Mouse (Mus musculus): Measurements from ENCODE around the gene Orm2. TPM values are rescaled to one million over a fixed set of nuclear protein-coding genes. Genes with fewer than 3 reads are reported as not detected.

The Orm2 gene
- polyA plus RNA-seq, 1 experiment from 2014 or later: not detected

DNA sequence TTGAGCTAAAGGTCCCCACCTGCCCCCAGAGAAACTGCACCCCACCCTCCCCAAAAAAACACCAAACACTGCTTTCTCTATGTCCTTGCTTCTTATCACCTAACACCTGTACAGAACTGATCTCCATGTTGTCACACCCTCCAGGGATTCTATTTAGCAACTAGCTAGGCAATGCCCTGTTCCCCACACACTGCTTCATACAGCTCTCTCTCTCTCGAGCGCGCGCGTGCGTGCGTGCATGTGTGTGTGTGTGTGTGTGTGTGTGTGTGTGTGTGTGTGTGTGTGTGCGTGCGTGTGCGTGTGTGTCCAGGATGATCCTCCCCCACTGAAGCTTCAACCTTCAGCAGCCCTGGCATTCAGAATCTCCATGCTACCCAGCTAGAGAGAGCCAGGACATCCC lies 39.8 kb downstream of the Orm2 start:
- peaks cover 67% of the 10 kb centered on the region for H3K4me1 ChIP-seq
- H3K36me3 ChIP-seq (replicated peaks): peaks cover 9% of the 10 kb centered on the region
- no peak for DNase-seq (ENCODE audit: extremely low spot score, low spot score)
- peak overlapping the region; percentile 89 for H3K27ac ChIP-seq
- peak overlapping the region; percentile 43; the same call in 1 of the 2 replicates for H3K4me3 ChIP-seq
- no peaks in the 10 kb centered on the region for H3K27me3 ChIP-seq (ENCODE audit: poor library complexity, severe bottlenecking)
- H3K9me3 ChIP-seq: no peaks in the 10 kb centered on the region
- 92% methylated on average over 10 of the region's 10 CpGs for WGBS

DNA sequence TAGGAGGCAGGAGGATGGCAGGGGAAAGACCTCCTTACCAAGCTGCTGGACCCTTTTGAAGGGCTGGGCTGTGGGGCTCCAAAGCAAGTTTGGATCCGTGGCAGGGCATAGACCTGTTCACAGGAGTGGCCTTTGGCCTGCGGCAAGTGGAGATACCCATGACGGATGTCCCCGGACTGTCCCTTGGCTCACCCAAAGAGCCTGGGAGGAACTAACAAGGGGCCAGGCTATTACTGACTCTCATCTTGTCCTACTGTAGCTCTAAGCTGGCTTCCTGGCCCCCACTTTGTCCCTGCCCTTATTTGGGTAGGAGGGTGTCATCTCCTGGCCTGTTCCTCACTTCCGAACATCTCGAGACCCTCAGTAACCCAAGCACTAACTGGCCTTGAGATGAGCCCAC lies 40.3 kb downstream of the Orm2 start:
- no peaks in the 10 kb centered on the region for H3K27me3 ChIP-seq (ENCODE audit: poor library complexity, severe bottlenecking)
- WGBS: 77% methylated on average over 6 of the region's 6 CpGs
- H3K27ac ChIP-seq: peak overlapping the region; percentile 89
- no peaks in the 10 kb centered on the region for H3K9me3 ChIP-seq
- H3K36me3 ChIP-seq (replicated peaks): peaks cover 5% of the 10 kb centered on the region
- H3K4me1 ChIP-seq: peaks cover 67% of the 10 kb centered on the region
- DNase-seq (ENCODE audit: extremely low spot score, low spot score): no peak
- peak overlapping the region; percentile 43 for H3K4me3 ChIP-seq

DNA sequence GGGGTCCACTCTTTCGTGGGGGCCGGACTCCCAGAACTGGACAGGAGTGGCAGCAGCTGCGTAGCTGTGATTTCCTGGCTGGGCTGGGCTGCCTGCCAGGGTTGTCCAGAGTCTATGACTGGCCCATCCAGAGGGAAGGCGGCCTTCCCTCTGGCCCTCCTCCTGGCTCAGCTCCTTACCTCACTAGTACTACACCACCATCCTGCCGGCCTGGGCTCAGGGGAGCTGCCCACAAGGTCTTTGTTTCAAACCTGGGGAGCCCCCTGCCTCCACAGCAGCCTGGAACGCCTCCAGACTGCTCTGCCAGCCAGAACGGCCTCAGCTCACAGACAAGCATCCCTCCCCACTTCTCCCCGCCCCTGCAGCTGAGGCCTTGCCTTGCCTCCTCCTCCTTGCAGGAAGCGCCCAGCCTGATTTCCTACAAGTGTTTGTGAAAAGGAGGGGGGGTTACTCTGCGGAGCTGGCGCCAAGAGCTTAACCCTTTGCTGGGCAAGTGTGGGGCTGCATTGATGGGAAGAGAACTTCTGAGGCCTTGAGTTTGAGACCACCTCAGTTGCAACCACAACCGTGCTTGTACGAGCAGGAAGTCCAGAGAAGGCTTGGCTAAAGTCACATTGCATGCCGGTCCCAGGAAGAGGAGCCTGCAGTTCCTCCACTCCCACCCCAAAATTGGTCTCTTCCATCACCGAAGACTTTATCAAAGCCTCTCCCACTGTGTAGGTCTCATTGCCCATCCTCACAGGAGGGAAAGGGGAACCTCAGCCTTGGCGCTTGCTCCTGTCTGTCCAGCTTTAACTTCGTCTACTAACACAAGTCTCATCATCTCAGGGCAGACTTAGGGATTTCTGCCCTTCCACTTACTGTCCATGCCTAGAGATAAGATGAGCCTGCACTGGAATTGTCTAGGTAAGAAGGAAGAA lies 41.1 kb downstream of the Orm2 start, which contains the start of gene Akna:
TSS of gene Akna (minus strand) at position 315 of the 920 bp plus-strand sequence.
- Histone ChIP-seq H3K4me3 (peak within 1 kb of the TSS; percentile 43), H3K27ac (peak within 1 kb of the TSS; percentile 89), H3K4me1 (peaks cover 68% of the 10 kb centered on the region), H3K27me3 (ENCODE audit: poor library complexity, severe bottlenecking) (peaks cover 6% of the 10 kb centered on the region), H3K9me3 (no peaks in the 10 kb centered on the region), H3K36me3 (replicated peaks) (no peaks in the 10 kb centered on the region)
- peak; percentile 70 for DNase-seq (ENCODE audit: extremely low spot score, low spot score)
- 20% methylated on average over 17 of the region's 17 CpGs for WGBS

DNA sequence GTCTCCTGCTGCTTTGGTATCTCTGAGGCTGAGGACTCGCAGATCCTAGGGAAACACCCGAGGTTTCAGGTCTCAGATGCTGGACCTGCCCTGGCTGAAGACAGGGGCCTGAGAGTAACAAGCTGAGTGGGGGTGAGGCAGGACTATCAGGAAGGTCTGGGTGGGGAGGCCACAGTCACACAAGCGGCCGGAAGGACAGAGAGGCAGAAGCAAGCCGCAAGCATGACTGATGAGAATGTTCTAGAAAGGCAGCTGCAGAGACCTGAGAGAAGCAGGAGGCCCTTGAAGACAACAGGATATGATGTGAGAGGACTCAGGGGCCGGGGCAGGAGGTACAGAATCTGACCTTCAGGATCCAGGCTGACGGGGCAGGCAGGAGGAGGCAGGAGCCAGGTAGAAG lies 42.0 kb downstream of the Orm2 start:
- Histone ChIP-seq H3K27me3 (ENCODE audit: poor library complexity, severe bottlenecking) (peaks cover 11% of the 10 kb centered on the region), H3K4me1 (peaks cover 69% of the 10 kb centered on the region), H3K27ac (peak overlapping the region; percentile 89), H3K9me3 (no peaks in the 10 kb centered on the region), H3K36me3 (replicated peaks) (no peaks in the 10 kb centered on the region), H3K4me3 (no peak overlapping the region)
- no peak for DNase-seq (ENCODE audit: extremely low spot score, low spot score)
- 78% methylated on average over 7 of the region's 7 CpGs for WGBS

DNA sequence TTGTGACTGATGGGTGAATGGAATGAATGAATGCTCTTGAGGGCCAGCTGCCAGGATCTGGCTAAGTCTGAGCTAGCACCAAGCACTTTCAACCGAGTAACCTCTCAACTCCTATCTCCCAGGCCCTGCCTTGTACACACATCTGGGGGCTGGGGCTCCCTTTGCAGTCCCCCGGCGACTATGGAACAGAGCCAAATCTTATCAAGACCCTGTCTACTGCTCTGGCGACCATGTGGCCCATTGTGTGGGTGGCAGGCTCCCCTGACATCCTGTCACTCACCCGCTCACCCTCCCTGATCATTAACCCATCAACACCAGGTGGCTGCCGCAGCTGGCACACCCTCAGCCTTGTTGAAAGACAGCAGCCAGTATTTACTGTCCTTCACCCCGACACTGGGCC lies 42.8 kb downstream of the Orm2 start:
- no peak for DNase-seq (ENCODE audit: extremely low spot score, low spot score)
- Histone ChIP-seq H3K4me3 (no peak overlapping the region), H3K9me3 (no peaks in the 10 kb centered on the region), H3K4me1 (peaks cover 69% of the 10 kb centered on the region), H3K27me3 (ENCODE audit: poor library complexity, severe bottlenecking) (peaks cover 13% of the 10 kb centered on the region), H3K27ac (peak overlapping the region; percentile 89), H3K36me3 (replicated peaks) (no peaks in the 10 kb centered on the region)
- 59% methylated on average over 7 of the region's 7 CpGs for WGBS

DNA sequence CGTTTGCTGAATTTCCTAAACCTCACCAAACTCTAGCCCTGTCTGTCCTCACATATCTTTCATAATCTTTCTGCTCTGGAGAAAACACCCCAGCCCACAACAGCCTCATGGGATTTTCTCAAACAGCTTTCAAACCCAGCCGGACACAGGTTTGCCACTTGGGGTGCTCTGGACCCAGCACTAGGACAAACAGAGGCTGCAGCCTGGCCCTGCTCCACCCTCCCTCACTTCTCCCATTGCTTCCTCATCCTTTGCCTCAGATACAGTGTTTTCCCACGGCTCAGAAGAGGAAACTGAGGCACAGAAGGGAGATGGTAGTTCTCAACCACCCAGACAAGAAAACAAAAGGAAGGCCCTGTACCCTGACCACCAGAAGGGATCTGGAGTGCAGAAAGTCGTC lies 43.4 kb downstream of the Orm2 start:
- H3K4me1 ChIP-seq: peaks cover 70% of the 10 kb centered on the region
- no peaks in the 10 kb centered on the region for H3K9me3 ChIP-seq
- peak overlapping the region; percentile 89; the same call in 1 of the 2 replicates for H3K27ac ChIP-seq
- no peak overlapping the region for H3K4me3 ChIP-seq
- no peaks in the 10 kb centered on the region for H3K36me3 ChIP-seq (replicated peaks)
- no peak for DNase-seq (ENCODE audit: extremely low spot score, low spot score)
- peaks cover 13% of the 10 kb centered on the region for H3K27me3 ChIP-seq (ENCODE audit: poor library complexity, severe bottlenecking)
- WGBS: 66% methylated on average over 4 of the region's 4 CpGs

DNA sequence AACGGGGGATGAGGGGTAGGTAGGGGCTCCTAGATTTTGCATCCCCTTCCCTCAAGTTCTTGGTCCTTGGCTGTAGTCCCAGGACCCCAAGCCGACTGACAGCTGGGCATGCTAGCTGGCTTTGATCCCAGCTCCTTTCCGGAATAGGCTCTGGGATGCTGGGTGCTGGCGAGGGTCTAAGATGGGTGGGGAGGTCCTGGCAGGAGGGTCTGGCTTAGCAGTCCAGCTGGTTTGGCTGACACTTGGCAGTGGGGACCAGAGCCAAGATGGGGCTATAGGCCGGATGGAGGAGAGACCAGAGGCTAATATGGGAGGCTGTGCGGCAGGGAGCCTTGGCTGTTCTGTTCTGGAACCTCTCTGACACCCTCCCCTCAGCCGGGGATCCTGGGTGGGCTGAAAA lies 46.0 kb downstream of the Orm2 start:
- no peak for DNase-seq (ENCODE audit: extremely low spot score, low spot score)
- no peaks in the 10 kb centered on the region for H3K9me3 ChIP-seq
- H3K27ac ChIP-seq: peak overlapping the region; percentile 52
- H3K4me1 ChIP-seq: peaks cover 55% of the 10 kb centered on the region
- H3K36me3 ChIP-seq (replicated peaks): no peaks in the 10 kb centered on the region
- 67% methylated on average over 7 of the region's 7 CpGs for WGBS
- peaks cover 19% of the 10 kb centered on the region for H3K27me3 ChIP-seq (ENCODE audit: poor library complexity, severe bottlenecking)
- peak overlapping the region; percentile 73; the same call in 1 of the 2 replicates for H3K4me3 ChIP-seq

DNA sequence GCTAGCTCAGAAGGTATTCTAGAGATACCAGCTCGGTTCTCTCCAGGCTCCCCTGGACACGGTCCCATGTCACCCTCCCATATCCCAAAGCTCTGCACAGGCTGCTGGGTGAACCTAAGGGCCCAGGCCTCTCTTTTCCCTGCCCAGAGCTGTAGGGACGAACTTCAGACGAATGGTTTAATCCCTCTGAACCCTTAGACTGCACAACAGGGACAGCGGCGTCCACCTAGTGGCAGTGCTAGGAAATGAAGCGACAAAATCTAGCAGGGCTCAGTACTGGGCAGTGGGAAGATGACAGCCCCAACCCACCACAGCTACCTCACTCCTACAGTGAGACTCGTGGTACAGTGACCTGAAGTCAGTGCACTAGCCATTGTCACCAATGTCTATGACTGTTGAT lies 46.4 kb downstream of the Orm2 start:
- peaks cover 19% of the 10 kb centered on the region for H3K27me3 ChIP-seq (ENCODE audit: poor library complexity, severe bottlenecking)
- H3K4me1 ChIP-seq: peaks cover 51% of the 10 kb centered on the region
- peak overlapping the region; percentile 52 for H3K27ac ChIP-seq
- 6% methylated on average over 8 of the region's 8 CpGs for WGBS
- H3K4me3 ChIP-seq: peak overlapping the region; percentile 73; the same call in 1 of the 2 replicates
- no peaks in the 10 kb centered on the region for H3K9me3 ChIP-seq
- no peaks in the 10 kb centered on the region for H3K36me3 ChIP-seq (replicated peaks)
- DNase-seq (ENCODE audit: extremely low spot score, low spot score): peak; percentile 70

DNA sequence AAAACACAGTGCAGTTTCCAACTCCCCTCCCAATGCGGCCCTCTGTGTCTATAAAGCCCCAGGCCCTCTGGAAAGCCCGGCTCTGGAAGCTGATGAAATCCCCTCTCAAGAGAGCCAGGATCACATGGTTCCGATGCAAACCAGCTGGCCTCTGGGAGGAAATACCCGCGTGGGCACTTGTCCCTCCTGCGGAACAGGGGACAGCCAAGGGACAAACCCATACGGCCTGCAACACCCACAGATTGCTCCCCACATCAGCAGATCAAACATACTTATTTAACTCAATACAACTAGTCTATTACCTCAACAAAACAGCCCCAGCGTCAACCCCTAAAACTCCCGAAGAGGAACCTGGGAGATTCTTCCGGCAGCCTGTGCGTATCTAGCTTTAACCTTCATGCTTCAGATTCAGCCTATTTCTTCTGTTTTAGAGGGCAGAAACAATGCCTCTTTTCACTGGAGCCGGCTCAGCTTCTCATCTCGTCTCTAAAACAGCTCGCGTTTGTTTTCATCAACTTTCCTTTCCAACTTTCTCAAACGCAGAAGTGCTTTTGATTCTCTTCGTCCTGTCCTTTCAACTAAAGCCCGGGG lies 47.2 kb downstream of the Orm2 start:
- 5% methylated on average over 18 of the region's 18 CpGs for WGBS
- Histone ChIP-seq H3K27ac (peak overlapping the region; percentile 84), H3K4me1 (peaks cover 43% of the 10 kb centered on the region)

DNA sequence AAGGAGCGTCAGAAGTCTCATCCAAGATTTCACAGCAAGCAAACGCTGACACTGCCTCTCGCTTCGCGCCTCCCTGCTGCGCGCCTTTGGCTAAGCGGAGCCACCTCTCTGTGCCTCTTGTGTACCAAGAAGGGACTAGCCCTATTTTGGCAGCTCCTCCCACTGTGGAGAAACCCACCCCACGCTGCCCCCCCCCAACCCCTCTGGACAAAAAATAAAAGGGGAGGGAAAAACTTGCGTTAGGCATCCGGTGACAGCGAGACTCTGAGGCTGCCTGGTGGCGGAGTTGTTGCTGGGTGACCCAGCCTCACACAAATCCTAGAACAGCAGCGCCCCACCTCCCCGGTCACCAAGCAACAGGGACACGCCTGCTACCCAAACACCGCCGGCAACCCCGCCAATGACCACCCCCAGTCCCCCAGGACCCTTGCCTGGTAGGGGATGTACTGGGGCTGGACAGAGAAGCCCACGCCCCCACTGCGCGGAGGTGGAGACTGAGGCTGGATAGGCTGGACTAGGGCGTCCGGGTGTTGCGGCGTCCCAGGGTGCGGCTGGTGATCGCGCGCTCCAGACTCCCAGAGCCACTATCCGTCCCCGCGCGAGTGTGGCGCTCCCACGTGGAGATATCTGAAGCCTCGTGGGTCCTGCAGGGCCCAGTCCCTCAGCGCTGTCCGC lies 47.8 kb downstream of the Orm2 start:
- Histone ChIP-seq H3K27me3 (ENCODE audit: poor library complexity, severe bottlenecking) (peaks cover 19% of the 10 kb centered on the region), H3K9me3 (no peaks in the 10 kb centered on the region), H3K4me3 (peak overlapping the region; percentile 73), H3K36me3 (replicated peaks) (no peaks in the 10 kb centered on the region), H3K27ac (peak overlapping the region; percentile 84), H3K4me1 (peaks cover 37% of the 10 kb centered on the region)
- DNase-seq (ENCODE audit: extremely low spot score, low spot score): peak; percentile 82
- WGBS: under 1% methylated on average over 39 of the region's 39 CpGs

More for the DNA sequence above, 47.2 kb downstream of the Orm2 start:
- H3K9me3 ChIP-seq: no peaks in the 10 kb centered on the region
- no peak for DNase-seq (ENCODE audit: extremely low spot score, low spot score)
- peak overlapping the region; percentile 73 for H3K4me3 ChIP-seq
- H3K36me3 ChIP-seq (replicated peaks): no peaks in the 10 kb centered on the region
- H3K27me3 ChIP-seq (ENCODE audit: poor library complexity, severe bottlenecking): peaks cover 19% of the 10 kb centered on the region

DNA sequence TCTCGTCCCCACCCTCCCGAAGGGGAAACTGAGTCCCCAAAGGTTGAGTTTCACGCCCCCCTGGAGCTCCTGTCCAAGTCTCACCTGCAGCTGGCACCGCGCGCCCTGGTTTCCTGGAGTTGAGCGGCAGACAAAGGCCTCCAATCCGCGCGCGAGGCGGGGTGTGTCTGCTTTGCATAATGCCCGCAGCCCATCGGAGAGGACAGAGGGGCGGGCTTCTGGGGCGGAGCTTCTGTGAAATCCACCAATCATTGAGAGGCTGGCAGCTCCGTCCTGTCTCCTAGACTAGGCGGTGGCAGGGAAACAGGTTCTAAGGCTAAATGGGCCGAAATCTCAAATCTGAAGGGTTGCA lies 48.3 kb downstream of the Orm2 start:
- peak overlapping the region; percentile 84 for H3K27ac ChIP-seq
- peaks cover 1% of the 10 kb centered on the region; the same call in 1 of the 2 replicates for H3K36me3 ChIP-seq (replicated peaks)
- under 1% methylated on average over 19 of the region's 19 CpGs for WGBS
- H3K4me1 ChIP-seq: peaks cover 32% of the 10 kb centered on the region
- no peaks in the 10 kb centered on the region for H3K9me3 ChIP-seq
- peaks cover 19% of the 10 kb centered on the region for H3K27me3 ChIP-seq (ENCODE audit: poor library complexity, severe bottlenecking)
- peak; percentile 95 for DNase-seq (ENCODE audit: extremely low spot score, low spot score)
- peak overlapping the region; percentile 73 for H3K4me3 ChIP-seq

DNA sequence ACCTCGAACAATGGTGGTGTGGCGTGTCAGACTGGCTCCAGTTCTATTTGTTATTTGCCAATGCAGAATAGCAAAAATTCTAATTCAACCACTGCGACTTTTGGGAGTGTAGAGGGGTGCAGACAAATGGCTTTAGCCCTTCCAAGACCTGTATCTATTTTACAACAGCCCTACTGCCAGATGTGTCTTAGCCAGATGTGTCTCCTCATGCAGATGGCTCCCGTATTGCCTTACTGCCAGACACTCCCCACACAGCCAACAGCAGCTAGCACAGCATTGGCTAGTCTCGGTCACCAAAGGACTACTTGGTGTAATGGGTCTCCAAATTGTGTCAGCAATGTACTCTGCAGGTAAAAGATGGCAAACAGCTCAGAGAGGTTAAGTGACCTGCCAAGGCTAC lies 49.0 kb downstream of the Orm2 start:
- H3K4me3 ChIP-seq: no peak overlapping the region
- DNase-seq (ENCODE audit: extremely low spot score, low spot score): no peak
- H3K27me3 ChIP-seq (ENCODE audit: poor library complexity, severe bottlenecking): peaks cover 19% of the 10 kb centered on the region
- 72% methylated on average over 5 of the region's 5 CpGs for WGBS
- H3K36me3 ChIP-seq (replicated peaks): peaks cover 7% of the 10 kb centered on the region
- H3K27ac ChIP-seq: no peak overlapping the region
- H3K9me3 ChIP-seq: no peaks in the 10 kb centered on the region
- H3K4me1 ChIP-seq: peaks cover 29% of the 10 kb centered on the region
